Mouse (Mus musculus) bone marrow, adult 2 months (tissue): ENCODE results near the gene Hax1.

Experiments used
- CTCF ChIP-seq: fragments of 200-500 bp; IDR thresholded peaks from 2 replicates; pipeline ENCODE4 v1.5.1; 2011; ENCODE audit warnings: low read length, control low read depth; ENCODE audit not compliant: control insufficient read depth, insufficient read depth
- POLR2A ChIP-seq: fragments of 200-500 bp; IDR thresholded peaks from 2 replicates; pipeline ENCODE4 v1.6.1; 2011; ENCODE audit warnings: low read depth, mild to moderate bottlenecking, control low read depth, low read length, borderline replicate concordance; ENCODE audit not compliant: control insufficient read depth

DNA sequence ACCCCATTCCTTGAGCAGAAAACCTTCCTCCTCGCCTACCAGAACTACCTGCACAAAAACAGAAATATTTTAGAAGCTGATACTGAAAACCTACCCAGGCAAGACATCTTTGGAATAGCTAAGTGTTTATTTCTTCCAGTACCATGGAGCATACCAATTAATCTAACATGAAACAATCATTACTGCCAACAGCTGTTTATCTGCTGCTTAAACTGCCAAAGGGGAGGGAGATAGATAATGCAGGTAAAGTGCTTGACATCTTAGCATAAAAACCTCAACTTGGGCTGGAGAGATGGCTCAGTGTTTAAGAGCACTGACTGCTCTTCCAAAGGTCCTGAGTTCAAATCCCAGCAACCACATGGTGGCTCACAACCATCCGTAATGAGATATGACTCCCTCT lies 36.1 kb upstream of the Hax1 start:
- no peak for TF ChIP-seq CTCF
- TF ChIP-seq POLR2A: no peak
